Mouse (Mus musculus): ENCODE data around the gene Fscn2. TPM values are rescaled to one million over a fixed set of nuclear protein-coding genes. Genes with fewer than 3 reads are reported as not detected.

Gene Fscn2
- total and polyA plus RNA-seq, 3 experiments: not detected

- H3K36me3 ChIP-seq (replicated peaks in 1 of 2; ENCODE audit: control insufficient read depth in 1 of 2, insufficient read depth in 1 of 2, low read length in 1 of 2): peaks cover 11 to 16% of the 10 kb centered on the region in 2 experiments
- H3K9me3 ChIP-seq (replicated peaks; ENCODE audit: low read length): peaks cover 2% of the 10 kb centered on the region
- no peak overlapping the region for H3K4me3 ChIP-seq (replicated peaks in 1 of 3; ENCODE audit: low read depth in 2 of 3, low read length in 2 of 3, poor library complexity in 1 of 3)
- TF ChIP-seq JUN (IDR thresholded peaks at IDR 0.05; ENCODE audit: insufficient read depth, low read depth, low read length) (no peak), IRF4 (IDR thresholded peaks at IDR 0.05; ENCODE audit: low read depth, low read length) (no peak)
- H3K9ac ChIP-seq (ENCODE audit: insufficient read depth, low read depth): no peak overlapping the region
- dilution Hi-C loops (cut with MboI; ENCODE audit: extremely low pct_ligation_motif_present, extremely low pct_unique_long_range_greater_than_20kb, low sequenced_read_pairs) (no loop called here), in situ Hi-C loops (cut with MboI; ENCODE audit: low pct_ligation_motif_present, low pct_unique_long_range_greater_than_20kb, low sequenced_read_pairs) (no loop called here)
- peaks cover 3% of the 10 kb centered on the region for H3K27me3 ChIP-seq (replicated peaks)
- no peak overlapping the region for H3K27ac ChIP-seq (ENCODE audit: insufficient read depth, low read depth)
- DNase-seq (ENCODE audit: extremely low read depth): no peak
- H3K4me2 ChIP-seq (ENCODE audit: insufficient read depth, low read depth, poor library complexity, severe bottlenecking): no peak overlapping the region
- peaks cover 15 to 17% of the 10 kb centered on the region in 2 experiments for H3K4me1 ChIP-seq (ENCODE audit: control insufficient read depth in 1 of 2, insufficient read depth in 2 of 2)
- H3K79me2 ChIP-seq (replicated peaks; ENCODE audit: control insufficient read depth, extremely low read depth, insufficient read depth, poor library complexity, severe bottlenecking): peaks cover 4% of the 10 kb centered on the region; the same call in 1 of the 2 replicates
These were observed 19.7 kb upstream of the Fscn2 start for GRCm38 (mm10) chr11:120341661-120342060.

- no peak overlapping the region for H3K4me2 ChIP-seq (ENCODE audit: insufficient read depth, low read depth, poor library complexity, severe bottlenecking)
- DNase-seq (ENCODE audit: extremely low read depth): no peak
- no peak overlapping the region for H3K9ac ChIP-seq (ENCODE audit: insufficient read depth, low read depth)
- H3K4me3 ChIP-seq (replicated peaks in 1 of 3; ENCODE audit: low read depth in 2 of 3, low read length in 2 of 3, poor library complexity in 1 of 3): no peak overlapping the region
- H3K27me3 ChIP-seq (replicated peaks): no peaks in the 10 kb centered on the region
- no peak overlapping the region for H3K27ac ChIP-seq (ENCODE audit: insufficient read depth, low read depth)
- peaks cover 18 to 22% of the 10 kb centered on the region in 2 experiments for H3K36me3 ChIP-seq (replicated peaks in 1 of 2; ENCODE audit: control insufficient read depth in 1 of 2, insufficient read depth in 1 of 2, low read length in 1 of 2)
- no peaks in the 10 kb centered on the region for H3K9me3 ChIP-seq (replicated peaks; ENCODE audit: low read length)
- H3K79me2 ChIP-seq (replicated peaks; ENCODE audit: control insufficient read depth, extremely low read depth, insufficient read depth, poor library complexity, severe bottlenecking): peaks cover 11% of the 10 kb centered on the region
- peaks cover 16 to 17% of the 10 kb centered on the region in 2 experiments for H3K4me1 ChIP-seq (ENCODE audit: control insufficient read depth in 1 of 2, insufficient read depth in 2 of 2)
- dilution Hi-C loops (cut with MboI; ENCODE audit: extremely low pct_ligation_motif_present, extremely low pct_unique_long_range_greater_than_20kb, low sequenced_read_pairs): no loop called here
- in situ Hi-C loops (cut with MboI; ENCODE audit: low pct_ligation_motif_present, low pct_unique_long_range_greater_than_20kb, low sequenced_read_pairs): no loop called here
- no peak for TF ChIP-seq ZKSCAN1 (IDR thresholded peaks at IDR 0.05; ENCODE audit: borderline replicate concordance, low read depth, low read length)
- no peak for TF ChIP-seq MAFK (IDR thresholded peaks at IDR 0.05; ENCODE audit: insufficient replicate concordance, low read length)
- no peak for TF ChIP-seq USF1 (IDR thresholded peaks at IDR 0.05; ENCODE audit: low read depth, low read length)
- no peak for TF ChIP-seq RAD21 (IDR thresholded peaks at IDR 0.05; ENCODE audit: low read depth, low read length)
- TF ChIP-seq BHLHE40 (IDR thresholded peaks at IDR 0.05; ENCODE audit: low read depth, low read length): no peak
- TF ChIP-seq E2F4 (IDR thresholded peaks at IDR 0.05; ENCODE audit: insufficient replicate concordance, low read depth, low read length): no peak
- no peak for TF ChIP-seq MXI1 (IDR thresholded peaks at IDR 0.05; ENCODE audit: low read depth, low read length)
- TF ChIP-seq USF2 (conservative IDR thresholded peaks at IDR 0.05; ENCODE audit: low read depth, low read length): no peak
- TF ChIP-seq ELF1 (IDR thresholded peaks at IDR 0.05; ENCODE audit: low read depth, low read length): no peak
These were observed 18.6 kb upstream of the Fscn2 start for GRCm38 (mm10) chr11:120342656-120343160.

- H3K27me3 ChIP-seq (replicated peaks): no peaks in the 10 kb centered on the region
- peaks cover 18 to 22% of the 10 kb centered on the region in 2 experiments for H3K36me3 ChIP-seq (replicated peaks in 1 of 2; ENCODE audit: control insufficient read depth in 1 of 2, insufficient read depth in 1 of 2, low read length in 1 of 2)
- in situ Hi-C loops (cut with MboI; ENCODE audit: low pct_ligation_motif_present, low pct_unique_long_range_greater_than_20kb, low sequenced_read_pairs): no loop called here
- H3K4me3 ChIP-seq (replicated peaks in 1 of 3; ENCODE audit: low read depth in 2 of 3, low read length in 2 of 3, poor library complexity in 1 of 3): no peak overlapping the region
- DNase-seq (ENCODE audit: extremely low read depth): no peak
- H3K27ac ChIP-seq (ENCODE audit: insufficient read depth, low read depth): no peak overlapping the region
- peaks cover 17% of the 10 kb centered on the region for H3K79me2 ChIP-seq (replicated peaks; ENCODE audit: control insufficient read depth, extremely low read depth, insufficient read depth, poor library complexity, severe bottlenecking)
- H3K9me3 ChIP-seq (replicated peaks; ENCODE audit: low read length): no peaks in the 10 kb centered on the region
- H3K9ac ChIP-seq (ENCODE audit: insufficient read depth, low read depth): no peak overlapping the region
- TF ChIP-seq ZMIZ1 (IDR thresholded peaks at IDR 0.05; ENCODE audit: low read depth, low read length): peak; percentile 29
- no peak for TF ChIP-seq MYC (IDR thresholded peaks at IDR 0.05; ENCODE audit: low read depth, low read length)
- TF ChIP-seq POLR2A (IDR thresholded peaks at IDR 0.05; ENCODE audit: low read depth, low read length): peak; percentile 53; the same call in 1 of the 2 replicates
- no peak for TF ChIP-seq IRF4 (IDR thresholded peaks at IDR 0.05; ENCODE audit: low read depth, low read length)
- TF ChIP-seq CHD2 (IDR thresholded peaks at IDR 0.05; ENCODE audit: low read length): peak; percentile 33; the same call in 1 of the 2 replicates
- dilution Hi-C loops (cut with MboI; ENCODE audit: extremely low pct_ligation_motif_present, extremely low pct_unique_long_range_greater_than_20kb, low sequenced_read_pairs): no loop called here
- H3K4me1 ChIP-seq (ENCODE audit: control insufficient read depth in 1 of 2, insufficient read depth in 2 of 2): peaks cover 16 to 17% of the 10 kb centered on the region in 2 experiments
- H3K4me2 ChIP-seq (ENCODE audit: insufficient read depth, low read depth, poor library complexity, severe bottlenecking): no peak overlapping the region
These were observed 17.6 kb upstream of the Fscn2 start for GRCm38 (mm10) chr11:120343519-120344309.
